Mouse (Mus musculus) ES-CJ7 (cell line): ENCODE data around the gene Pstk.
"Not testable (repeated sequence)": the region's sequence is repeated elsewhere in the genome, so short reads cannot be mapped to it uniquely, and the experiment has no call there.

Source experiments
- DNase-seq: peaks from one replicate; pipeline ENCODE4 v3.0.0; 2011; ENCODE audit warnings: low read depth, low spot score

Gene Pstk

GRCm38 (mm10) chr7:131411941-131412270, 41.0 kb downstream of the Pstk start:
- no peak for DNase-seq

DNA sequence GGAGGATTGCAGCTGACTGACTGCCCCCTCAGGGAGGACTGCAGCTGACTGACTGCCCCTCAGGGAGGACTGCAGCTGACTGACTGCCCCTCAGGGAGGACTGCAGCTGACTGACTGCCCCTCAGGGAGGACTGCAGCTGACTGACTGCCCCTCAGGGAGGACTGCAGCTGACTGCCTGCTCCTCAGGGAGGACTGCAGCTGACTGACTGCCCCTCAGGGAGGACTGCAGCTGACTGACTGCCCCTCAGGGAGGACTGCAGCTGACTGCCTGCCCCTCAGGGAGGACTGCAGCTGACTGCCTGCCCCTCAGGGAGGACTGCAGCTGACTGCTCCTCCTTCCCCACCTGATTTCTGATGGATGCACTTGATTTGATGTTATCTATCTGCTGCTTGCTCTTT, 45.8 kb downstream of the Pstk start:
- DNase-seq = not testable (repeated sequence)

- no peak for DNase-seq
These were observed 46.7 kb downstream of the Pstk start for GRCm38 (mm10) chr7:131417605-131418004.

- no peak for DNase-seq
These were observed 54.0 kb downstream of the Pstk start for GRCm38 (mm10) chr7:131424912-131425311.

- no peak for DNase-seq
These were observed 56.4 kb downstream of the Pstk start for GRCm38 (mm10) chr7:131427331-131427730.

- peak; percentile 61 for DNase-seq
These were observed 61.3 kb downstream of the Pstk start for GRCm38 (mm10) chr7:131432244-131432643.

- no peak for DNase-seq
These were observed 63.3 kb downstream of the Pstk start for GRCm38 (mm10) chr7:131434276-131434675.

DNA sequence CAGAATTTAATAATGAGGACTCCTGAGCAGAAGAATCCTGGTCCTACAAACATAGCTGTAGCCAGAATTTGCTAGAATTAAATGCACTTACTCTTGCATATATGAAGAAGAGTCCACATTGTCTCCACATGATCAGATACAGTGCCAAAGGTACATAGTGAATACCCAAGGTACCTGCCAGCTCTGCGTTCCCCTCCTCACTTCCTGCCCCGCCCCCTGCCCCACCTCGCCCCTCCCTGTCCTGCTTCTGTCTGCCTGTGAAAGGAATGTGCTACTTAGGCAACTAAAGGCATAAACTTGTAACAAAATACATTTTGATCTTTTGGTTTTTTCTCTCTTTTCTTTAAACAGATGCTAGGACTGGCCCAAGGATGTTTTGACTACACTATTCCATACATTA, 66.1 kb downstream of the Pstk start:
- DNase-seq = no peak
